Mouse (Mus musculus) kidney, embryonic 15.5 days (tissue): ENCODE results near the gene a. TPM values are rescaled to one million over a fixed set of nuclear protein-coding genes. Genes with fewer than 3 reads are reported as not detected.

Experiments used
- ATAC-seq: fragments of 200-750 bp; cut with Nextera tagmentation; replicated peaks from 2 replicates; pipeline ENCODE4 v1.8.0; 2017; ENCODE audit warnings: moderate TSS enrichment; ENCODE audit not compliant: low FRiP score
- H3K27ac ChIP-seq: fragments of 300-500 bp; sonication (generic); 2 replicates; pipeline ENCODE4 v1.5.1; 2015; ENCODE audit warnings: mild to moderate bottlenecking, inconsistent platforms
- H3K27me3 ChIP-seq: fragments of 300-500 bp; sonication (generic); 2 replicates; pipeline ENCODE4 v1.6.1; 2015; ENCODE audit warnings: inconsistent platforms
- H3K36me3 ChIP-seq: fragments of 300-500 bp; sonication (generic); 2 replicates; pipeline ENCODE4 v1.6.1; 2015; ENCODE audit warnings: inconsistent platforms
- H3K4me1 ChIP-seq: fragments of 300-500 bp; sonication (generic); 2 replicates; pipeline ENCODE4 v1.6.1; 2015; ENCODE audit warnings: inconsistent platforms
- H3K4me2 ChIP-seq: fragments of 300-500 bp; sonication (generic); 2 replicates; pipeline ENCODE4 v1.6.1; 2015; ENCODE audit warnings: moderate library complexity, mild to moderate bottlenecking, inconsistent platforms
- H3K4me3 ChIP-seq: fragments of 300-500 bp; sonication (generic); replicated peaks from 2 replicates; pipeline ENCODE4 v1.5.1; 2015; ENCODE audit warnings: mild to moderate bottlenecking, inconsistent platforms
- H3K9ac ChIP-seq: fragments of 300-500 bp; sonication (generic); 2 replicates; pipeline ENCODE4 v1.6.1; 2015; ENCODE audit warnings: mild to moderate bottlenecking, inconsistent platforms
- H3K9me3 ChIP-seq: fragments of 300-500 bp; sonication (generic); replicated peaks from 2 replicates; pipeline ENCODE4 v1.6.1; 2016; ENCODE audit warnings: inconsistent platforms
- WGBS: fragments of 180-500 bp; shearing (Covaris S2); methylation state at CpG from one replicate; pipeline ENCODE4 v1.1.7; 2015; ENCODE audit warnings: mixed read lengths; 5-methylcytosine and 5-hydroxymethylcytosine counted together
- polyA plus RNA-seq: library from polyadenylated mRNA; unstranded; fragments of >200 nt; fragmentation: Nextera tagmentation; extraction: Ambion mirVana; gene quantifications from 2 replicates; pipeline ENCODE4 v1.2.1, GENCODE M21; 2015

Gene a
- polyA plus RNA-seq, 1 experiment from 2014 or later: 0.91 TPM

DNA sequence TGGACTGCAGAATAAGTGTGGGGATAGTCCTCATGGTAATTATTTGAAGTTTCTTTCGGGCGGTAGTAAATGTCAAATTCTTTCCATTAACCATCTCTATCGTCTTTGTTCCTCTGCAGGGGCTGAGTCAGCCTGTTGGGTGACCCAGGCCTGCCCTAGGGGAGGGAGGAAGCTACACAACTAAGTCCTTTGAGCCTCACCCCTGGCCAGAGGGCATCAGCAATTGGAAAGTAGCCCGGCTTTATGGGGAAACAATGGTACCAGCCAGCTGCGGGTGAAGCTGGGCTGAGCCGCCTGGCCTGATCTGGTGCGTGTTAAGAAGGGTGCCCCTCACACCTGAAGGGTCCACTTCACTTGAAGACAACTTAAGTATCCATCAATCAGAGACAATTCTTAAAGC, 308.2 kb downstream of the a start:
- Histone ChIP-seq H3K4me3 (no peak overlapping the region), H3K4me2 (no peak overlapping the region), H3K27me3 (no peaks in the 10 kb centered on the region), H3K36me3 (no peaks in the 10 kb centered on the region), H3K4me1 (0 out of 2 replicates have a peak, but pooled peaks cover 10% of the 10 kb centered on the region), H3K27ac (no peak overlapping the region), H3K9ac (no peak overlapping the region), H3K9me3 (no peaks in the 10 kb centered on the region)
- 67% methylated on average over 7 of the region's 7 CpGs for WGBS
- ATAC-seq: no peak

DNA sequence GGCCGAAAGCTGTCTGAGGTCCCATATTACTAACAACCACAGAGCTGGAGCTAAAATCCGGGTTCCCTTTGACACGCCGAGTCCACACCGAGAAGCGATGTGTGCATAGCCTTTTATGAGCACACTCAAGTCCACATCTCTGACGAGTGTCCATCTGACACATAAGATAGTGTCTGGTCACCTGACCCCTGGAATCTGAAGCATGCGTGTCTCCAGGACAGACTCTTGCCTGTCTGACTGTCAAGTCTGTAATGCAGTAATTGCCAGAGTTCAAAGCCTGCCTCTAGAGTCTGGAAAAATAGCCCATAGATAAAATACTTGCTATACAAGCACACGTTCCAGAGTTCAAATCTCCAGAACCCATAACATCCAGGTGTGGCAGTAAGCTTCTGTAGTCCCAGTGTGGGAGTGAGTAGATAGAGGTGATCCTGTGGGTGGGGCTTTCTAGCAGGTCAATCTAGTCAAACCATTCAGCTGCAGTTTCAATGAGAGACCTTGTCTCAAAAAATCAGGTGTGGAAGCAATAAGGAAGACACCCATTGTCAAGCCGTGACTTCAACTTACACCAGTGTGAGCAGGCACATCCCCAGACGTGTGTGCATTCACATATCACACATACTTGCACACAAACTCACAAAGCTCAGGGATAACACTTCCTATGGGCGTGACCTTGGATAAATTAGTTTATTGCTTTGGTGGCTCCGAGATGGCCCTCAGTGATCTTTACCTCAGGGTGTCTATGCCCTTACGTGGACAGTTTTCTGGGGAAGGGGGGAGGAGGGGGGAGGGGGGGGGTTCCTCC, 309.0 kb downstream of the a start:
- H3K27ac ChIP-seq: no peak overlapping the region
- H3K4me3 ChIP-seq: no peak overlapping the region

More for the DNA sequence above, 309.0 kb downstream of the a start:
- Histone ChIP-seq H3K9me3 (no peaks in the 10 kb centered on the region), H3K4me2 (no peak overlapping the region), H3K27me3 (no peaks in the 10 kb centered on the region), H3K4me1 (0 out of 2 replicates have a peak, but pooled peaks cover 10% of the 10 kb centered on the region), H3K9ac (no peak overlapping the region), H3K36me3 (no peaks in the 10 kb centered on the region)
- no peak for ATAC-seq
- 69% methylated on average over 14 of the region's 14 CpGs for WGBS

Other genes starting within 250 kb of the a start
- gene 1700003F12Rik, start 244.3 kb upstream of the a start, polyA plus RNA-seq: 0.58 and 1.7 TPM in 2 replicates
- gene Actl10, start 239.6 kb upstream of the a start, polyA plus RNA-seq: 0.19 and 0.22 TPM in 2 replicates
- gene Necab3, start 232.5 kb upstream of the a start, polyA plus RNA-seq: 1.6 and 2.9 TPM in 2 replicates
- 20.7 and 21.0 TPM in 2 replicates for gene E2f1, start 221.5 kb upstream of the a start, polyA plus RNA-seq
- 27.7 and 29.8 TPM in 2 replicates for gene Pxmp4, start 187.7 kb upstream of the a start, polyA plus RNA-seq
- gene Zfp341, start 178.1 kb upstream of the a start, polyA plus RNA-seq: 0.85 and 1.00 TPM in 2 replicates
- gene 4930519P11Rik, start 178.0 kb upstream of the a start, polyA plus RNA-seq: 0.62 TPM in 1 of 2 replicates, not detected in the other
- gene Chmp4b, start 139.7 kb upstream of the a start, polyA plus RNA-seq: 24.6 and 24.8 TPM in 2 replicates
- not detected in 2 replicates for gene Gm14214, start 21.4 kb upstream of the a start, polyA plus RNA-seq
- gene Raly, start 306 bp upstream of the a start, polyA plus RNA-seq: 47.3 and 54.3 TPM in 2 replicates
- gene Eif2s2, start 101.5 kb downstream of the a start, polyA plus RNA-seq: 93.7 and 97.8 TPM in 2 replicates
- 1.5 and 2.0 TPM in 2 replicates for gene Gm14226, start 226.9 kb downstream of the a start, polyA plus RNA-seq